Mouse (Mus musculus) intestine, embryonic 14.5 days (tissue): ENCODE measurements around the gene Olfr64. TPM values are rescaled to one million over a fixed set of nuclear protein-coding genes. Genes with fewer than 3 reads are reported as not detected.

ENCODE experiments used
- ATAC-seq: fragments of 200-750 bp; cut with Nextera tagmentation; replicated peaks from 2 replicates; pipeline ENCODE4 v1.8.0; 2017; ENCODE audit warnings: low read depth, moderate number of reproducible peaks, moderate TSS enrichment, moderate library complexity; ENCODE audit not compliant: low FRiP score, low TSS enrichment
- DNase-seq: peaks from one replicate; pipeline ENCODE4 v3.0.0-alpha.2; 2018; ENCODE audit warnings: low spot score
- H3K27ac ChIP-seq: fragments of 300-500 bp; sonication (generic); 2 replicates; pipeline ENCODE4 v1.5.1; 2014; ENCODE audit warnings: low read depth, mild to moderate bottlenecking, control low read depth
- H3K27me3 ChIP-seq: fragments of 300-500 bp; sonication (generic); replicated peaks from 2 replicates; pipeline ENCODE4 v1.6.1; 2014; ENCODE audit warnings: low read length, control low read depth; ENCODE audit not compliant: control insufficient read depth, insufficient read depth
- H3K36me3 ChIP-seq: fragments of 300-500 bp; sonication (generic); 2 replicates; pipeline ENCODE4 v1.6.1; 2014; ENCODE audit warnings: low read length, control low read depth; ENCODE audit not compliant: control insufficient read depth, insufficient read depth
- H3K4me1 ChIP-seq: fragments of 300-500 bp; sonication (generic); replicated peaks from 2 replicates; pipeline ENCODE4 v1.6.1; 2014; ENCODE audit warnings: low read length, control low read depth, mixed read lengths; ENCODE audit not compliant: control insufficient read depth, insufficient read depth
- H3K4me2 ChIP-seq: fragments of 300-500 bp; sonication (generic); 2 replicates; pipeline ENCODE4 v1.6.1; 2014; ENCODE audit warnings: low read length
- H3K4me3 ChIP-seq: fragments of 300-500 bp; sonication (generic); 2 replicates; pipeline ENCODE4 v1.5.1; 2014; ENCODE audit warnings: low read depth, low read length, control low read depth, mixed read lengths
- H3K9ac ChIP-seq: fragments of 300-500 bp; sonication (generic); 2 replicates; pipeline ENCODE4 v1.6.1; 2014; ENCODE audit warnings: mild to moderate bottlenecking, low read length
- H3K9me3 ChIP-seq: fragments of 300-500 bp; sonication (generic); 2 replicates; pipeline ENCODE4 v1.6.1; 2016; ENCODE audit warnings: low read length, control low read depth; ENCODE audit not compliant: control insufficient read depth
- WGBS: fragments of 180-500 bp; shearing (Covaris S2); extraction: QIAGEN DNeasy Blood & Tissue Kit; methylation state at CpG from one replicate; pipeline ENCODE4 v1.1.7; 2014; 5-methylcytosine and 5-hydroxymethylcytosine counted together
- polyA plus RNA-seq: library from polyadenylated mRNA; unstranded; fragments of >200 nt; fragmentation: Nextera tagmentation; extraction: Ambion mirVana; gene quantifications from 2 replicates; pipeline ENCODE4 v1.2.1, GENCODE M21; 2014

The Olfr64 gene
- polyA plus RNA-seq, 1 experiment from 2014 or later, result not detected

GRCm38 (mm10) chr7:103853090-103853489 lies 41.2 kb downstream of the Olfr64 start, which contains the start of gene Hbb-y:
Gene Hbb-y, minus strand, starts transcription at chr7:103853216.
- ATAC-seq (no peak), DNase-seq (no peak)
- no peaks in the 10 kb centered on the region for H3K9me3 ChIP-seq
- no peaks in the 10 kb centered on the region for H3K36me3 ChIP-seq
- 57% methylated on average over 2 of the region's 2 CpGs for WGBS
- no peaks in the 10 kb centered on the region for H3K27me3 ChIP-seq
- no peak within 1 kb of the TSS for H3K4me3 ChIP-seq
- H3K4me1 ChIP-seq, result no peaks in the 10 kb centered on the region
- no peak within 1 kb of the TSS for H3K9ac ChIP-seq
- no peak within 1 kb of the TSS for H3K27ac ChIP-seq
- no peak within 1 kb of the TSS for H3K4me2 ChIP-seq

GRCm38 (mm10) chr7:103844525-103845325 lies 49.6 kb downstream of the Olfr64 start:
- H3K4me3 ChIP-seq, result no peak overlapping the region
- 56% methylated on average over 2 of the region's 2 CpGs for WGBS
- H3K9me3 ChIP-seq, result no peaks in the 10 kb centered on the region
- H3K4me2 ChIP-seq, result no peak overlapping the region
- DNase-seq, result no peak
- no peak overlapping the region for H3K27ac ChIP-seq
- no peaks in the 10 kb centered on the region for H3K27me3 ChIP-seq
- H3K36me3 ChIP-seq, result no peaks in the 10 kb centered on the region
- ATAC-seq, result no peak
- H3K9ac ChIP-seq, result no peak overlapping the region
- H3K4me1 ChIP-seq, result no peaks in the 10 kb centered on the region

- no peak for DNase-seq
- 69% methylated on average over 2 of the region's 2 CpGs for WGBS
- H3K4me1 ChIP-seq, result no peaks in the 10 kb centered on the region
- no peak for ATAC-seq
- H3K4me3 ChIP-seq, result no peak within 1 kb of the TSS
- no peaks in the 10 kb centered on the region for H3K27me3 ChIP-seq
- H3K9me3 ChIP-seq, result no peaks in the 10 kb centered on the region
- H3K36me3 ChIP-seq, result no peaks in the 10 kb centered on the region
- H3K9ac ChIP-seq, result no peak within 1 kb of the TSS
- no peak within 1 kb of the TSS for H3K27ac ChIP-seq
- no peak within 1 kb of the TSS for H3K4me2 ChIP-seq
Observed at GRCm38 (mm10) chr7:103843034-103843433, 51.3 kb downstream of the Olfr64 start, which contains the start of gene Hbb-bh1. Gene Hbb-bh1, minus strand, starts transcription at chr7:103843164.

- Histone ChIP-seq H3K9me3 (no peaks in the 10 kb centered on the region), H3K4me2 (no peak within 1 kb of the TSS), H3K4me1 (no peaks in the 10 kb centered on the region), H3K9ac (no peak within 1 kb of the TSS), H3K27ac (no peak within 1 kb of the TSS), H3K36me3 (no peaks in the 10 kb centered on the region), H3K4me3 (no peak within 1 kb of the TSS), H3K27me3 (no peaks in the 10 kb centered on the region)
- ATAC-seq (no peak), DNase-seq (no peak)
- WGBS, result 70% methylated on average over 3 of the region's 3 CpGs
Observed at GRCm38 (mm10) chr7:103840268-103840667, 54.0 kb downstream of the Olfr64 start, which contains the start of gene Hbb-bh2. Gene Hbb-bh2, minus strand, starts transcription at chr7:103840520.

Other genes with a start within 250 kb of the Olfr64 start
- not detected in 2 replicates for gene Olfr623, start 230.8 kb downstream of the Olfr64 start, polyA plus RNA-seq
- 0.03 TPM in 1 of 2 replicates, not detected in the other for gene Olfr624, start 223.3 kb downstream of the Olfr64 start, polyA plus RNA-seq
- not detected in 2 replicates for gene Olfr625-ps1, start 211.8 kb downstream of the Olfr64 start, polyA plus RNA-seq
- gene Olfr243, start 179.8 kb downstream of the Olfr64 start, polyA plus RNA-seq, result not detected in 2 replicates
- not detected in 2 replicates for gene Olfr628, start 164.1 kb downstream of the Olfr64 start, polyA plus RNA-seq
- not detected in 2 replicates for gene Olfr629, start 149.5 kb downstream of the Olfr64 start, polyA plus RNA-seq
- not detected in 2 replicates for gene Olfr630, start 137.2 kb downstream of the Olfr64 start, polyA plus RNA-seq
- not detected in 2 replicates for gene Olfr69, start 122.9 kb downstream of the Olfr64 start, polyA plus RNA-seq
- not detected in 2 replicates for gene Olfr68, start 114.8 kb downstream of the Olfr64 start, polyA plus RNA-seq
- not detected in 2 replicates for gene Olfr67, start 102.7 kb downstream of the Olfr64 start, polyA plus RNA-seq
- gene Hbb-bt, start 80.5 kb downstream of the Olfr64 start, polyA plus RNA-seq, result 1,233 and 1,868 TPM in 2 replicates
- gene Hbb-bs, start 66.4 kb downstream of the Olfr64 start, polyA plus RNA-seq, result 2,953 and 4,508 TPM in 2 replicates
- gene Hbb-bh2, start 54.0 kb downstream of the Olfr64 start, polyA plus RNA-seq, result not detected in 2 replicates
- gene Hbb-bh1, start 51.3 kb downstream of the Olfr64 start, polyA plus RNA-seq, result 4.9 and 8.3 TPM in 2 replicates
- 727 and 736 TPM in 2 replicates for gene Hbb-y, start 41.3 kb downstream of the Olfr64 start, polyA plus RNA-seq
- not detected in 2 replicates for gene Olfr66, start 8.2 kb downstream of the Olfr64 start, polyA plus RNA-seq
- gene Olfr65, start 9.0 kb upstream of the Olfr64 start, polyA plus RNA-seq, result not detected in 2 replicates
- not detected in 2 replicates for gene Olfr631, start 34.3 kb upstream of the Olfr64 start, polyA plus RNA-seq
- gene Olfr632, start 39.9 kb upstream of the Olfr64 start, polyA plus RNA-seq, result not detected in 2 replicates
- gene Olfr633, start 50.0 kb upstream of the Olfr64 start, polyA plus RNA-seq, result not detected in 2 replicates
- not detected in 2 replicates for gene Olfr635, start 76.7 kb upstream of the Olfr64 start, polyA plus RNA-seq
- gene Olfr638, start 104.3 kb upstream of the Olfr64 start, polyA plus RNA-seq, result not detected in 2 replicates
- gene Olfr639, start 122.8 kb upstream of the Olfr64 start, polyA plus RNA-seq, result 0.04 TPM in 1 of 2 replicates, not detected in the other
- gene Olfr640, start 131.1 kb upstream of the Olfr64 start, polyA plus RNA-seq, result not detected in 2 replicates
- gene Olfr641, start 141.0 kb upstream of the Olfr64 start, polyA plus RNA-seq, result not detected in 2 replicates
- gene Olfr642, start 158.2 kb upstream of the Olfr64 start, polyA plus RNA-seq, result not detected in 2 replicates
- gene 4930516K23Rik, start 167.0 kb upstream of the Olfr64 start, polyA plus RNA-seq, result not detected in 2 replicates
- not detected in 2 replicates for gene Olfr644, start 177.4 kb upstream of the Olfr64 start, polyA plus RNA-seq
- not detected in 2 replicates for gene Olfr645, start 191.0 kb upstream of the Olfr64 start, polyA plus RNA-seq
- gene Olfr646, start 210.4 kb upstream of the Olfr64 start, polyA plus RNA-seq, result not detected in 2 replicates
- gene Ubqln5, start 235.3 kb upstream of the Olfr64 start, polyA plus RNA-seq, result not detected in 2 replicates
- gene Olfr643, start 242.9 kb upstream of the Olfr64 start, polyA plus RNA-seq, result not detected in 2 replicates
- gene Ubqln3, start 248.8 kb upstream of the Olfr64 start, polyA plus RNA-seq, result not detected in 2 replicates